Mouse (Mus musculus) stomach, embryonic 14.5 days (tissue): ENCODE data around the gene Lbhd1. TPM values are rescaled to one million over a fixed set of nuclear protein-coding genes. Genes with fewer than 3 reads are reported as not detected.

Experiments
- ATAC-seq: fragments of 200-750 bp; cut with Nextera tagmentation; 2 replicates; pipeline ENCODE4 v1.8.0; 2017; ENCODE audit warnings: low read depth, moderate TSS enrichment; ENCODE audit not compliant: insufficient number of reproducible peaks, insufficient read depth, low FRiP score
- H3K27ac ChIP-seq: fragments of 300-500 bp; sonication (generic); 2 replicates; pipeline ENCODE4 v1.5.1; 2014; ENCODE audit warnings: mild to moderate bottlenecking, low read length, moderate library complexity, mixed read lengths
- H3K27me3 ChIP-seq: fragments of 300-500 bp; sonication (generic); 2 replicates; pipeline ENCODE4 v1.6.1; 2014; ENCODE audit warnings: low read length, control low read depth, mixed read lengths; ENCODE audit not compliant: control insufficient read depth, insufficient read depth
- H3K36me3 ChIP-seq: fragments of 300-500 bp; sonication (generic); 2 replicates; pipeline ENCODE4 v1.6.1; 2014; ENCODE audit warnings: mild to moderate bottlenecking, control low read depth, low read length, moderate library complexity, mixed read lengths; ENCODE audit not compliant: control insufficient read depth, insufficient read depth
- H3K4me1 ChIP-seq: fragments of 300-500 bp; sonication (generic); 2 replicates; pipeline ENCODE4 v1.6.1; 2014; ENCODE audit warnings: low read length, control low read depth, mixed read lengths; ENCODE audit not compliant: control insufficient read depth, insufficient read depth
- H3K4me2 ChIP-seq: fragments of 300-500 bp; sonication (generic); replicated peaks from 2 replicates; pipeline ENCODE4 v1.6.1; 2014; ENCODE audit warnings: low read depth, low read length, control low read depth
- H3K4me3 ChIP-seq: fragments of 300-500 bp; sonication (generic); 2 replicates; pipeline ENCODE4 v1.5.1; 2014; ENCODE audit warnings: low read depth, low read length, control low read depth
- H3K9ac ChIP-seq: fragments of 300-500 bp; sonication (generic); replicated peaks from 2 replicates; pipeline ENCODE4 v1.6.1; 2014; ENCODE audit warnings: low read depth, mild to moderate bottlenecking, control low read depth, low read length, moderate library complexity, mixed read lengths
- H3K9me3 ChIP-seq: fragments of 300-500 bp; sonication (generic); 2 replicates; pipeline ENCODE4 v1.6.1; 2016; ENCODE audit warnings: low read depth, low read length, control low read depth; ENCODE audit not compliant: control insufficient read depth
- WGBS: fragments of 180-500 bp; shearing (Covaris S2); extraction: QIAGEN DNeasy Blood & Tissue Kit; methylation state at CpG from one replicate; pipeline ENCODE4 v1.1.7; 2014; 5-methylcytosine and 5-hydroxymethylcytosine counted together
- polyA plus RNA-seq: library from polyadenylated mRNA; unstranded; fragments of >200 nt; fragmentation: Nextera tagmentation; extraction: Ambion mirVana; gene quantifications from 2 replicates; pipeline ENCODE4 v1.2.1, GENCODE M21; 2014

The Lbhd1 gene
- polyA plus RNA-seq, 1 experiment from 2014 or later, result 82.3 TPM

- Histone ChIP-seq H3K4me3 (no peak overlapping the region), H3K36me3 (peaks cover 12% of the 10 kb centered on the region), H3K27ac (no peak overlapping the region), H3K9ac (no peak overlapping the region), H3K9me3 (no peaks in the 10 kb centered on the region), H3K27me3 (no peaks in the 10 kb centered on the region), H3K4me1 (peaks cover 15% of the 10 kb centered on the region), H3K4me2 (no peak overlapping the region)
- no peak for ATAC-seq
- WGBS, result 90% methylated on average over 6 of the region's 6 CpGs
Measured at GRCm38 (mm10) chr19:8842961-8843360, 40.6 kb upstream of the Lbhd1 start.

DNA sequence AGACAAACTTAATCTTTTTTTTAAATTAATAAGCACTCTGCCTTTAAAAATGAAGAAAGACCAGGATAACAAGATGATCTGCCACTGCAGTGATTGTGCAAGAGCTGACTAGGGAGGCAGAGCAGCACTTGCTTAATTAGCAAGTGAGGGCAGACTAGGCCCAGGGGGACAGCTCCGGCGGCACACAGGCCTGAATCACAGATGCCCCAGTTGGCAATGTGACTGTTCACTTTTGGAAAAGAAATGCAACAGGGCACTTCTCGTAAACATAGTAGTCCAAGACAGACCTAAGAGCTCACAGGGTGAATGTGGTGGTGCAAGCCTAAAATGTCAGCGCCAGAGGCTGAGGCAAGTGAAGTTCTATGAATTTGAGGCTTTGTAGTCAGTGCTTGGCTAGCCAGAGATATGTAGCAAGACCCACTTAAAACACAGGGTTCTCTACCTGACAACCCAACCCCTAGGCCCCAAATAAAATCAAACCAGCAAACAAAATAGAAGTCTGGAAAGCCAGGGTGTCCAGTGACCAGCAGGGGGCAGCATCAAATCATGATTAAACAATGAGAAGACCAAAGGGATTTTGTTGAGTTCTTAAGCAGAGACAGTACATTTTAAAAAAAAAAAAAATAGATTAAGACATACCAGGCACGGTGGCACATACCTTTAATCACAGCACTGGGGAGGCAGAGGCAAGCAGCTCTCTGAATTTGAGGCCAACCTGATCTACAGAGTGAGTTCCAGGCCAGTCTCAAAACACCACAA, 39.0 kb upstream of the Lbhd1 start:
- Histone ChIP-seq H3K27me3 (no peaks in the 10 kb centered on the region), H3K4me3 (no peak overlapping the region), H3K4me2 (no peak overlapping the region), H3K9ac (no peak overlapping the region), H3K27ac (no peak overlapping the region), H3K36me3 (peaks cover 12% of the 10 kb centered on the region), H3K9me3 (no peaks in the 10 kb centered on the region), H3K4me1 (peaks cover 5% of the 10 kb centered on the region; the same call in 1 of the 2 replicates)
- no peak for ATAC-seq
- 63% methylated on average over 5 of the region's 5 CpGs for WGBS

DNA sequence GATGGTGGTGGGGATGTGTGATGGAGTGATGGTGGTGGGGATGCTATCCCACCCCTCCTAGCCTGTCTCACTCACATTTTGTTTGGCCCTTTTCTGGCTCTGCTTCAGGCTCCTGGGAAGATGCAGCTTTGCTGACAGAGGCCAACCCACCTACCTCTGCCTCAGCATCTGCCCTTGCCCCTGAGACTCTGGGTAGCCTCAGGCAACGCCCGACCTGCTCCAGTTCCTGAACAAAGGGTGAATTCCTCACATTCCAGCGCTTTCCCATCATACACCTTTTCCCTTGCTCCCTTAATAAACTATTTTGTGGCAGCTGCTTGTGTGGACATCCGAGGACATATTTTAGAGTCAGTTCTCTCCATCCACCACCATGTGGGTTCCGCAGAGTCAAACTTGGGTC, 35.2 kb upstream of the Lbhd1 start:
- Histone ChIP-seq H3K27ac (no peak overlapping the region), H3K27me3 (no peaks in the 10 kb centered on the region), H3K9me3 (no peaks in the 10 kb centered on the region), H3K4me1 (no peaks in the 10 kb centered on the region), H3K9ac (no peak overlapping the region), H3K4me2 (no peak overlapping the region), H3K36me3 (peaks cover 7% of the 10 kb centered on the region), H3K4me3 (no peak overlapping the region)
- 75% methylated on average over 5 of the region's 5 CpGs for WGBS
- no peak for ATAC-seq

DNA sequence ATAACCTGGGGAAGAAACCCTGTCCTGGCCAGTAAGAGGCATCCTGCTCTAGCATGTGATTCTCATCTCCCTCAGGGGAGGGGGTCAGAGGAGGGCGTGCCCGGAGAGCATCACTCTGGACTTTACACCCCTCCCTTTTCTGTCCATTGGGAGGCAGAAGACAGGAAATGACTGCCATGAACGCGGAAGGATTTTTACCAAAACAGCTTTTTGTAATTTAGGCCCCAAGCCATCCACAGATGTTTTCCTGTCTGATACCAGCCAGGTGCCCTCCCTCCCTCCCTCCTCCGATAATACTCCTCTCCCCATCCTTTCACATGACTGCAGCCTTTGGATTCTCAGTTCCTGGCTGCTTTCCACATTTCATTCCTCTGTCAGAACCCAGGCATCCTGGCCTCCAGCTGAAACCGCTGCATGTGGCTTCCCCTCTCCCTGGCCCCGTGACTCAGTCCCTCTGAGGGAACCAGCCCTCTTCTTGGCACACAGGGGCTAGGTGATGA, 33.1 kb upstream of the Lbhd1 start, which contains the start of gene Lrrn4cl:
Lrrn4cl (plus strand) TSS at position 367 of the 500 bp plus-strand sequence.
- H3K9ac ChIP-seq, result no peak within 1 kb of the TSS
- ATAC-seq, result peak; percentile 72; the same call in 1 of the 2 replicates
- H3K27ac ChIP-seq, result peak within 1 kb of the TSS; percentile 33; the same call in 1 of the 2 replicates
- peaks cover 7% of the 10 kb centered on the region for H3K36me3 ChIP-seq
- no peak within 1 kb of the TSS for H3K4me2 ChIP-seq
- no peaks in the 10 kb centered on the region for H3K9me3 ChIP-seq
- no peaks in the 10 kb centered on the region for H3K27me3 ChIP-seq
- H3K4me3 ChIP-seq, result no peak within 1 kb of the TSS
- no peaks in the 10 kb centered on the region for H3K4me1 ChIP-seq
- 19% methylated on average over 7 of the region's 7 CpGs for WGBS

GRCm38 (mm10) chr19:8851639-8852038, 31.9 kb upstream of the Lbhd1 start:
- H3K9ac ChIP-seq, result no peak overlapping the region
- H3K36me3 ChIP-seq, result peaks cover 7% of the 10 kb centered on the region
- no peaks in the 10 kb centered on the region for H3K4me1 ChIP-seq
- H3K9me3 ChIP-seq, result no peaks in the 10 kb centered on the region
- H3K4me2 ChIP-seq, result no peak overlapping the region
- 42% methylated on average over 7 of the region's 7 CpGs for WGBS
- H3K27ac ChIP-seq, result no peak overlapping the region
- no peak for ATAC-seq
- H3K4me3 ChIP-seq, result no peak overlapping the region
- no peaks in the 10 kb centered on the region for H3K27me3 ChIP-seq

GRCm38 (mm10) chr19:8852236-8852928, 31.1 kb upstream of the Lbhd1 start:
- Histone ChIP-seq H3K27ac (no peak overlapping the region), H3K4me2 (no peak overlapping the region), H3K4me3 (no peak overlapping the region), H3K36me3 (peaks cover 5% of the 10 kb centered on the region), H3K27me3 (no peaks in the 10 kb centered on the region), H3K9ac (no peak overlapping the region), H3K4me1 (no peaks in the 10 kb centered on the region), H3K9me3 (no peaks in the 10 kb centered on the region)
- WGBS, result 51% methylated on average over 10 of the region's 10 CpGs
- ATAC-seq, result no peak

- no peak for ATAC-seq
- no peak overlapping the region for H3K27ac ChIP-seq
- no peaks in the 10 kb centered on the region for H3K9me3 ChIP-seq
- no peak overlapping the region for H3K4me3 ChIP-seq
- no peak overlapping the region for H3K4me2 ChIP-seq
- H3K27me3 ChIP-seq, result no peaks in the 10 kb centered on the region
- H3K4me1 ChIP-seq, result no peaks in the 10 kb centered on the region
- H3K36me3 ChIP-seq, result no peaks in the 10 kb centered on the region; the same call in 1 of the 2 replicates
- WGBS, result 84% methylated on average over 3 of the region's 3 CpGs
- H3K9ac ChIP-seq, result no peak overlapping the region
Measured at GRCm38 (mm10) chr19:8853117-8853516, 30.4 kb upstream of the Lbhd1 start.

- Histone ChIP-seq H3K27me3 (no peaks in the 10 kb centered on the region), H3K4me1 (no peaks in the 10 kb centered on the region), H3K9me3 (no peaks in the 10 kb centered on the region), H3K4me2 (no peak overlapping the region), H3K36me3 (no peaks in the 10 kb centered on the region), H3K9ac (no peak overlapping the region), H3K4me3 (no peak overlapping the region), H3K27ac (no peak overlapping the region)
- WGBS, result 47% methylated on average over 4 of the region's 4 CpGs
- no peak for ATAC-seq
Measured at GRCm38 (mm10) chr19:8857689-8858088, 25.8 kb upstream of the Lbhd1 start.
